Mouse (Mus musculus) ovary, postnatal 14 days (tissue): ENCODE results near the gene Trpv4.

Experiments
- DNase-seq: peaks from one replicate; pipeline ENCODE4 v3.0.0; 2022; ENCODE audit warnings: low spot score

Gene Trpv4

GRCm38 (mm10) chr5:114658255-114658654 lies at the start of gene Trpv4:
Gene Trpv4, minus strand, starts transcription at chr5:114658421.
- no peak for DNase-seq

GRCm38 (mm10) chr5:114707265-114708068 lies 49.2 kb upstream of the Trpv4 start, which contains the start of gene Tchp:
Gene Tchp, plus strand, starts transcription at chr5:114707760.
- peak; percentile 96 for DNase-seq

- no peak for DNase-seq
These were observed 44.5 kb upstream of the Trpv4 start for GRCm38 (mm10) chr5:114702403-114703392.

GRCm38 (mm10) chr5:114699015-114699414 lies 40.8 kb upstream of the Trpv4 start:
- no peak for DNase-seq

- no peak for DNase-seq
These were observed 40.0 kb upstream of the Trpv4 start for GRCm38 (mm10) chr5:114698044-114698746.

GRCm38 (mm10) chr5:114696939-114697338 lies 38.7 kb upstream of the Trpv4 start:
- no peak for DNase-seq

- DNase-seq, result no peak
These were observed 37.6 kb upstream of the Trpv4 start for GRCm38 (mm10) chr5:114695775-114696174.

- peak; percentile 88 for DNase-seq
These were observed 32.7 kb upstream of the Trpv4 start, which contains the start of gene Gltp for GRCm38 (mm10) chr5:114690633-114691567. Gene Gltp, minus strand, starts transcription at chr5:114690984.

- no peak for DNase-seq
These were observed 31.6 kb upstream of the Trpv4 start for GRCm38 (mm10) chr5:114689700-114690366.

GRCm38 (mm10) chr5:114688703-114689102 lies 30.5 kb upstream of the Trpv4 start:
- DNase-seq, result no peak

- no peak for DNase-seq
These were observed 29.7 kb upstream of the Trpv4 start for GRCm38 (mm10) chr5:114687901-114688300.

GRCm38 (mm10) chr5:114686726-114687210 lies 28.5 kb upstream of the Trpv4 start:
- DNase-seq, result no peak

GRCm38 (mm10) chr5:114685986-114686385 lies 27.8 kb upstream of the Trpv4 start:
- no peak for DNase-seq

GRCm38 (mm10) chr5:114681717-114682116 lies 23.5 kb upstream of the Trpv4 start:
- no peak for DNase-seq

- no peak for DNase-seq
These were observed 22.6 kb upstream of the Trpv4 start for GRCm38 (mm10) chr5:114680676-114681285.

- no peak for DNase-seq
These were observed 21.8 kb upstream of the Trpv4 start for GRCm38 (mm10) chr5:114679841-114680591.

GRCm38 (mm10) chr5:114674594-114674993 lies 16.4 kb upstream of the Trpv4 start:
- no peak for DNase-seq

- DNase-seq, result no peak
These were observed 14.9 kb upstream of the Trpv4 start for GRCm38 (mm10) chr5:114673114-114673513.

- DNase-seq, result no peak
These were observed 10.8 kb upstream of the Trpv4 start for GRCm38 (mm10) chr5:114669014-114669413.
